Mouse (Mus musculus) spleen, adult 2 months (tissue): ENCODE data around the gene Gpc6. TPM values are rescaled to one million over a fixed set of nuclear protein-coding genes. Genes with fewer than 3 reads are reported as not detected.

ENCODE experiments used
- DNase-seq, 2 experiments: peaks; one replicate each; pipeline versions ENCODE4 v3.0.0 to v3.0.0-alpha.2; 2012 to 2021; ENCODE audit warnings: low spot score in 2 of 2, low read depth in 1 of 2
- H3K27ac ChIP-seq: fragments of 200-500 bp; 2 replicates; pipeline ENCODE4 v1.5.1; 2012; ENCODE audit warnings: low read length, inconsistent platforms; ENCODE audit not compliant: insufficient read depth
- H3K27me3 ChIP-seq: fragments of 200-500 bp; 2 replicates; pipeline ENCODE4 v1.6.1; 2012; ENCODE audit warnings: mild to moderate bottlenecking, moderate library complexity, low read length, inconsistent platforms; ENCODE audit not compliant: control insufficient read depth, insufficient read depth
- H3K36me3 ChIP-seq: fragments of 200-500 bp; 2 replicates; pipeline ENCODE4 v1.6.1; 2012; ENCODE audit warnings: mild to moderate bottlenecking, low read length, inconsistent platforms; ENCODE audit not compliant: control insufficient read depth, insufficient read depth
- H3K4me1 ChIP-seq: fragments of 200-500 bp; 2 replicates; pipeline ENCODE4 v1.6.1; 2011; ENCODE audit warnings: inconsistent platforms; ENCODE audit not compliant: control insufficient read depth, insufficient read depth, insufficient read length
- H3K4me3 ChIP-seq: fragments of 200-500 bp; 2 replicates; pipeline ENCODE4 v1.5.1; 2011; ENCODE audit warnings: mild to moderate bottlenecking, inconsistent platforms; ENCODE audit not compliant: insufficient read depth, insufficient read length; ENCODE audit errors: extremely low read depth
- CTCF ChIP-seq: fragments of 200-500 bp; IDR thresholded peaks from 2 replicates; pipeline ENCODE4 v1.5.1; 2011; ENCODE audit warnings: mild to moderate bottlenecking, inconsistent platforms; ENCODE audit not compliant: insufficient read depth, insufficient read length, insufficient replicate concordance; ENCODE audit errors: extremely low read depth
- POLR2A ChIP-seq: fragments of 200-500 bp; IDR thresholded peaks from 2 replicates; pipeline ENCODE4 v1.6.1; 2011; ENCODE audit warnings: low read depth, low read length, inconsistent platforms
- WGBS: fragments of 180-500 bp; shearing (Covaris S2); methylation state at CpG from one replicate; pipeline ENCODE4 v1.1.7; 2018; 5-methylcytosine and 5-hydroxymethylcytosine counted together
- polyA plus RNA-seq: library from polyadenylated mRNA; depleted of rRNA; stranded (reverse); fragments of >200 nt; gene quantifications from 2 replicates; pipeline ENCODE4 v1.2.3, GENCODE M21; 2012

The Gpc6 gene
- polyA plus RNA-seq, 1 experiment = 0.67 TPM

DNA sequence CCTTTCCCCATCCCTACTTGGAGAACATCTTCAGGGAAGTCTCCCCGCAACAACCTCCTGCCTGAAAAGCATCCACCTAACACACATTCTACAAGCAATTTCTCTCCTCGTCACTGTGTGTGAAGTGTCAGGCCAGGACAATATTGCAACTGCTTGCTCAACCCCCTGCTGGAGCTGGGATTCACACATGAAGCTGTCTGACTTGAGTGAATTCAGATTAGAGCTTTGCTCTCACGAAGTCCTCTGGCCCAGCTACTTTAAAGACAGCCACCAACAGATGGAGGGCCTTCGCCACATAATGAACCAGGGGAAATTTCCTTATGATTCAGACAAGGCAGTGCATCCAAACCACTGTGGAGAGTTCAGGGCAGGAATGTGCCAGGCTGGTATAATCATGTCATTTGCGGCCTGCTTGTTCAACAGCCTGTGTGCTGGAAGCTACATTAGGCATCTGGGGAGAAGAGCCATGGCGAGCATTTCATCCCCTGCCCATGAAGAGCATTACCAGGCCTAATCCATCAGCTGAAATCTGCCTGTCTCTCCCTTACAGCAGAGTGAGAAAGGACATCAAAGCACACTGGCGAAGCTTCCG is 858.7 kb downstream of the Gpc6 start:
- whole genome bisulfite sequencing = 89% methylated on average over 8 of the region's 8 CpGs
- H3K27ac ChIP-seq = no peak overlapping the region
- H3K27me3 ChIP-seq = no peaks in the 10 kb centered on the region
- TF ChIP-seq CTCF (no peak), POLR2A (no peak)
- H3K4me1 ChIP-seq = no peaks in the 10 kb centered on the region
- no peak for DNase-seq
- no peak overlapping the region for H3K4me3 ChIP-seq
- H3K36me3 ChIP-seq = no peaks in the 10 kb centered on the region

DNA sequence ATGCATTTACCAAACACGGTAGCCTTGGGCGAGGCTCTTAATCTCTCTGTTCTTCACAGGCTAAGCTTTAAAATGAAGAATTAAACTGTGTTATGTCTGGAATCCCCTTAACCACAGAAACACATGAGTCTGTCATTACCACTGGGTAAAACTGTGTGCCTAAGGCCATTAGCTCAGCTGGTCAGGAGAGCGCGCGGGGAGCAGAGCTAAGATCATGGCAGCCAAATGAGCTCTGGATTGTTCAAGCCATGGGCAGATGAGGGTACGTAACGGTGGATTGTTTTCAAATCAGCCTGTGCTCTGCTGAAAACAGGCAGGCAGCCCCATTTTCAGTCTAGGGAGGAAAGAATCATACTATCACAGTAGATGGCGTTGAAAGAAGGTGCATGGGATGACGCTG is 859.8 kb downstream of the Gpc6 start:
- H3K27me3 ChIP-seq = no peaks in the 10 kb centered on the region
- 95% methylated on average over 9 of the region's 9 CpGs for WGBS
- TF ChIP-seq POLR2A (no peak), CTCF (no peak)

DNA sequence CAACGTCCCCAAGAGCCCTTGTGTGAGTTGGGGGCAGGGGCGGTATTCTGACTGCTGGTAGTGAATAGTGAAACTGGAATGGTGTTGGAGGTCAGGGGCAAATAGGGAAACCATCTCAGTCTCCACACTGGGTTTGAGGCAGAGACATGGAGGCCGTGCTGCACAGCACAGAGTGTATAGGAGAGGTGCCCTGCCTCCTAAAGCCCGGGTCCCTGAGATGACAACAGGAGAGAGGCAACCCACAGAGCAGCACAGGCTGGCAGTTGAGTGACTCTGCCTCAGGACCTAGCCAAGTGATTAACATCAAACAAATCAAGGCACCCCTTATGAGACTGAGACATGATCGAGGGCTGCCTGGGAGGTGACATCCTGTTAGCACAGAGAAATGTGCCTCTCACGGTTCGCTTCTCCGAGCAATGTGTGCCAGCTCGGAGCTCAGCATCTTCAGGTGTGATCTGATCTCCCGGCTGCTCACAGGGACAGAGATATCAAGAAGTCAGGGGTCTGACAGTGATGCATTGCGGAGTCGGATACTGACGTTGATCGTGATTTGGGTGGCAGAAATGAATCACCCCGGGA is 860.5 kb downstream of the Gpc6 start:
- Histone ChIP-seq H3K27ac (no peak overlapping the region), H3K36me3 (no peaks in the 10 kb centered on the region), H3K4me1 (no peaks in the 10 kb centered on the region), H3K27me3 (no peaks in the 10 kb centered on the region), H3K4me3 (no peak overlapping the region)
- 91% methylated on average over 15 of the region's 15 CpGs for WGBS
- no peak for TF ChIP-seq CTCF
- no peak for TF ChIP-seq POLR2A
- DNase-seq = no peak

More for the DNA sequence above, 859.8 kb downstream of the Gpc6 start:
- no peak for DNase-seq
- Histone ChIP-seq H3K4me1 (no peaks in the 10 kb centered on the region), H3K27ac (no peak overlapping the region), H3K4me3 (no peak overlapping the region), H3K36me3 (no peaks in the 10 kb centered on the region)

DNA sequence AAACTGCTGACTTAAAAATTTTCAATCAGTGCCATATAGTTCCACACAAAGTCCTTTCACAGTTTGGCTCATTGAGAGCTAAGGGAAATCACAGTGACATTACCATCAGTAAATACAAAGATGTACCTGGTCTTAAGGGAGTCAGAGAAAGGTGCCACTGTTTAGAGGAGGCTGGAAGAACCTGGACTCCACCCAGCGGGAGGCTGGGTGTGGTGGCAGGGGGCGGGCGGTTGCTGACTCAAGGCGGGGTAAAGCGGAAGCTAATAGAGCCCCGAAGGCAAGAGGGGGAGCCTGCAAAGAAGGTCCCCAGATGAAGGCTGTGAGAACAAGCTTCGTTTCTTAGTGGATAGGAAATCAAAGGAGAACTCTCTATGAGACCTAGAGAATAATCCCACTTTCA is 861.5 kb downstream of the Gpc6 start:
- H3K36me3 ChIP-seq = no peaks in the 10 kb centered on the region
- no peak overlapping the region for H3K27ac ChIP-seq

DNA sequence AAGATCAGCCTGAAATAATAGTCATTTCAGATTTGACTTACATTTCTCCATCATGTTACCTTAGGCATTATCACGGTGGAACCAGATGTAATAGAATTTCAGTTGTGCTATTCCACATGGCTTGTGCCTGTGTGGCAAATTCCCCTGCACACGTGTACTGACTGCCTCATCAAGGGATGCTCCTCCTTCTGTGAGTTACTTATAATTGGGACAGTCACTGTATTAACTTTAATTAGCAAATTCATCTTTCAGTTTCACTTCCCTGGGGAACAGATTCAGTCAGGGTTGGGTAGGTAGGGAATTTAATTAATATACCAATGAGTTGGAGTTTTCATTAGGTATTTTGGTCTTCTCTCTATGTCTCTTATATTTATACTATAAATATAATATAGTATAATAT is 869.8 kb downstream of the Gpc6 start:
- Histone ChIP-seq H3K27ac (no peak overlapping the region), H3K36me3 (no peaks in the 10 kb centered on the region), H3K4me3 (no peak overlapping the region), H3K27me3 (no peaks in the 10 kb centered on the region), H3K4me1 (no peaks in the 10 kb centered on the region)
- TF ChIP-seq CTCF (no peak), POLR2A (no peak)
- WGBS = 80% methylated on average over 2 of the region's 2 CpGs
- DNase-seq = no peak

More for the DNA sequence above, 861.5 kb downstream of the Gpc6 start:
- Histone ChIP-seq H3K4me1 (no peaks in the 10 kb centered on the region), H3K27me3 (no peaks in the 10 kb centered on the region), H3K4me3 (no peak overlapping the region)
- no peak for DNase-seq
- WGBS = 71% methylated on average over 7 of the region's 7 CpGs
- TF ChIP-seq CTCF = no peak
- no peak for TF ChIP-seq POLR2A

DNA sequence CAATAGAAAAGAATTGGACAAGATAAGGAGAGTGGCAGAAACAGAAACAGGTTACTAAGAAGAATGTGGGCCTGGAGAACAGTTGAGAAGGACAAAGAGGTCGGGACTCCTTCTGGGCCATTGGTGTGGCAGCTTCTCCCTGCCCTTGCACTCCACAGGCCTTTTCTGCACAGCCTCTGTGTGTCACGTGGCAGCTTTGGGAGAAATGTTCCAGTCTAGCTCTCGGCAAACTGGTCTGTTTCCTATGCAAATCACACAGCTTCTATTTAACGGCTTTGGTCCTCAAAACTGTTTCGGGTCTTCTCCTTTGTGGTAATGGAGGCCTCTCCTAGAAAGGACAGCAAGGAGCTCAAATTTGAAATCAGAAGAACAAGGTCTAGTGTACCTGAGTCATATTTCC is 871.5 kb downstream of the Gpc6 start:
- no peak overlapping the region for H3K27ac ChIP-seq
- WGBS = 93% methylated on average over 5 of the region's 5 CpGs
- H3K4me3 ChIP-seq = no peak overlapping the region
- no peaks in the 10 kb centered on the region for H3K27me3 ChIP-seq
- H3K36me3 ChIP-seq = no peaks in the 10 kb centered on the region
- TF ChIP-seq POLR2A (no peak), CTCF (no peak)
- H3K4me1 ChIP-seq = no peaks in the 10 kb centered on the region
- DNase-seq = no peak

DNA sequence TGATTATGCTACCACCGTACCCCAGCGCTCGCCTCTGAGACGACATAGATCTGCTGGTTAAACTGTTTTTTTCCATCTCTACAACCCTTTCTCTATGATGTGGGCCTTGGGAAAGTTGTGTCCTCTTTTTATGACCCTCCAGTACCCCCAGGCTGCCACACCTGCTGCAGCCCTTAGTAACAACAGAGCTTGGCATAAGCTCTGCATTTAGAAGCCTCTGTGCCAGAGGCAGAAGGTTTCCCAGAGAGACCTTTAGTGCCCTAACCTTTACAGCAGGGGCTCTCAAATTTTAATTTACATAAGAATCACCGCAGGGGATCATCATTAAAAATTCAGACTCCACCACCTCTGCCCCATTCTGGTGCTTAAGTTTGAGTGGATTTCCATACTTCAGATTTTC is 875.3 kb downstream of the Gpc6 start:
- WGBS = 94% methylated on average over 5 of the region's 5 CpGs
- H3K27me3 ChIP-seq = no peaks in the 10 kb centered on the region

DNA sequence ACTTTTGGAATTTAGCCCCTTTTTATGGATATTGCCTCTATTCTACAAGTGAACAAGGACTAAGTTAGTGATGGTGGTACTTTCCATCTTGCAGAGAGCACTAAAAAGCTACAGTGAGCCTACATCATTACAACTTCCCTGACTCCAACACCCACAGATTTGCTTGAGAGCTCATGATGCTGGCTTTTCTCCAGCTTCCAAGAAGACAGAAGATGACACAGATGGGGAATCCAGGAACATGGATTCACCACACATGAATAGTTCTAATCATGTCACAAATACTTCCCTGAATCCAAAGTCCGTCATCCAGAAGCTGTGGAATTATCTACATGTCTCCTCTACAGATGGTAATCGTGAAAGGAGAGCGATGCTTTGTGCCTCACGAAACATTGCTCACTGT is 882.7 kb downstream of the Gpc6 start:
- Histone ChIP-seq H3K4me1 (no peaks in the 10 kb centered on the region), H3K27me3 (no peaks in the 10 kb centered on the region), H3K36me3 (no peaks in the 10 kb centered on the region), H3K27ac (no peak overlapping the region), H3K4me3 (no peak overlapping the region)
- no peak for DNase-seq
- 94% methylated on average over 4 of the region's 4 CpGs for WGBS
- TF ChIP-seq CTCF = no peak
- no peak for TF ChIP-seq POLR2A

More for the DNA sequence above, 875.3 kb downstream of the Gpc6 start:
- Histone ChIP-seq H3K4me3 (no peak overlapping the region), H3K36me3 (no peaks in the 10 kb centered on the region), H3K27ac (no peak overlapping the region), H3K4me1 (no peaks in the 10 kb centered on the region)
- DNase-seq = no peak
- TF ChIP-seq CTCF (no peak), POLR2A (no peak)
